Mouse (Mus musculus) G1E (cell line): ENCODE measurements around the gene Epm2aip1.

ENCODE experiments used
- CTCF ChIP-seq: IDR thresholded peaks from 2 replicates; pipeline ENCODE4 v1.5.1; 2012; ENCODE audit warnings: low read depth, low read length, inconsistent platforms, mixed read lengths
- GATA2 ChIP-seq: IDR thresholded peaks from 2 replicates; pipeline ENCODE4 v1.6.1; 2012; ENCODE audit warnings: low read depth, low read length, inconsistent platforms, borderline replicate concordance
- POLR2AphosphoS5 ChIP-seq: IDR thresholded peaks from 2 replicates; pipeline ENCODE4 v1.6.1; 2012; ENCODE audit warnings: low read depth, low read length, inconsistent platforms; ENCODE audit not compliant: insufficient replicate concordance

- TF ChIP-seq CTCF (no peak), POLR2AphosphoS5 (no peak), GATA2 (no peak)
Observed at GRCm38 (mm10) chr9:111295323-111295722, 23.6 kb downstream of the Epm2aip1 start.
